Mouse (Mus musculus) embryonic facial prominence, embryonic 11.5 days (tissue): Measurements from ENCODE around the gene Slc25a34. TPM values are rescaled to one million over a fixed set of nuclear protein-coding genes. Genes with fewer than 3 reads are reported as not detected.

Source experiments
- ATAC-seq: fragments of 200-750 bp; cut with Nextera tagmentation; replicated peaks from 2 replicates; pipeline ENCODE4 v1.8.0; 2017; ENCODE audit warnings: low read depth; ENCODE audit not compliant: insufficient number of reproducible peaks, low FRiP score, low TSS enrichment
- DNase-seq: peaks from one replicate; pipeline ENCODE4 v3.0.0-alpha.2; 2015; ENCODE audit warnings: low spot score
- H3K27ac ChIP-seq: fragments of 300-500 bp; sonication (generic); replicated peaks from 2 replicates; pipeline ENCODE4 v1.5.1; 2014; ENCODE audit warnings: mild to moderate bottlenecking, low read depth, low read length, control low read depth
- H3K27me3 ChIP-seq: fragments of 300-500 bp; sonication (generic); 2 replicates; pipeline ENCODE4 v1.6.1; 2014; ENCODE audit warnings: mild to moderate bottlenecking, low read length, moderate library complexity, mixed read lengths; ENCODE audit not compliant: control insufficient read depth, insufficient read depth
- H3K36me3 ChIP-seq: fragments of 300-500 bp; sonication (generic); replicated peaks from 2 replicates; pipeline ENCODE4 v1.6.1; 2014; ENCODE audit warnings: low read depth, mild to moderate bottlenecking, low read length, moderate library complexity, mixed read lengths; ENCODE audit not compliant: control insufficient read depth, insufficient read depth
- H3K4me1 ChIP-seq: fragments of 300-500 bp; sonication (generic); 2 replicates; pipeline ENCODE4 v1.6.1; 2014; ENCODE audit warnings: low read length, mixed read lengths; ENCODE audit not compliant: control insufficient read depth, insufficient read depth
- H3K4me2 ChIP-seq: fragments of 300-500 bp; sonication (generic); 2 replicates; pipeline ENCODE4 v1.6.1; 2014; ENCODE audit warnings: low read depth, mild to moderate bottlenecking, control low read depth, low read length, moderate library complexity
- H3K4me3 ChIP-seq: fragments of 300-500 bp; sonication (generic); 2 replicates; pipeline ENCODE4 v1.5.1; 2014; ENCODE audit warnings: low read depth, low read length, control low read depth
- H3K9ac ChIP-seq: fragments of 300-500 bp; sonication (generic); replicated peaks from 2 replicates; pipeline ENCODE4 v1.6.1; 2014; ENCODE audit warnings: mild to moderate bottlenecking, control low read depth, low read length
- H3K9me3 ChIP-seq: fragments of 300-500 bp; sonication (generic); replicated peaks from 2 replicates; pipeline ENCODE4 v1.6.1; 2016; ENCODE audit warnings: mild to moderate bottlenecking, low read length, inconsistent platforms, mixed read lengths; ENCODE audit not compliant: control insufficient read depth
- WGBS: fragments of 180-500 bp; shearing (Covaris S2); extraction: QIAGEN DNeasy Blood & Tissue Kit; methylation state at CpG from one replicate; pipeline ENCODE4 v1.1.7; 2014; 5-methylcytosine and 5-hydroxymethylcytosine counted together
- polyA plus RNA-seq: library from polyadenylated mRNA; unstranded; fragments of >200 nt; fragmentation: Nextera tagmentation; extraction: Ambion mirVana; gene quantifications from 2 replicates; pipeline ENCODE4 v1.2.1, GENCODE M21; 2014

Slc25a34 gene
- polyA plus RNA-seq, 1 experiment from 2014 or later, result not detected

DNA sequence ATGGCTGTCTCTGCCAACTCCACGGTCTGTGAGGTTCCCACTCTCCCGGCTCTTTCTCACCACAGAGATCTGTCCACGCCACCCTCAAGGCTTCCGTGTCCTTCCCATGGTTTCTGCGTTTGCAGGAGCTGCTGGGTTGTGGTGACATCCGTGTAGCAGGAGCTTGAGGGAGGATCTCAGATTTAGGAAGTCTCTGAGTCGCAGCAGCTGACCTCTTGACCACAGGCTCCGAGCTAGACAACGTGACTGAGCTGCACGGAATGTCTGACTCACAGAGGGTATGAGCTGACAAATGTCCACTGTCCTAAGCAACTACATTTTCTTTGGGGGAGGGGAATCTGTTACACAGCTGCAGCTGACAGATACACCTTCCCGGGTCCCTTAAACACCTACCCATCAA, 17.8 kb downstream of the Slc25a34 start, which contains the start of gene Fblim1:
Gene Fblim1, minus strand, starts transcription at position 236 of the 400 bp plus-strand sequence.
- Histone ChIP-seq H3K36me3 (no peaks in the 10 kb centered on the region), H3K9ac (no peak within 1 kb of the TSS), H3K27me3 (no peaks in the 10 kb centered on the region), H3K27ac (no peak within 1 kb of the TSS), H3K4me1 (no peaks in the 10 kb centered on the region), H3K4me3 (no peak within 1 kb of the TSS), H3K9me3 (no peaks in the 10 kb centered on the region), H3K4me2 (no peak within 1 kb of the TSS)
- ATAC-seq (no peak), DNase-seq (no peak)
- 75% methylated on average over 11 of the region's 11 CpGs for WGBS

- Histone ChIP-seq H3K27me3 (no peaks in the 10 kb centered on the region), H3K4me2 (no peak overlapping the region), H3K4me1 (no peaks in the 10 kb centered on the region; the same call in 1 of the 2 replicates), H3K27ac (no peak overlapping the region), H3K36me3 (no peaks in the 10 kb centered on the region), H3K9me3 (no peaks in the 10 kb centered on the region), H3K9ac (no peak overlapping the region), H3K4me3 (no peak overlapping the region)
- no peak for ATAC-seq
- 88% methylated on average over 5 of the region's 5 CpGs for WGBS
- no peak for DNase-seq
Observed at GRCm38 (mm10) chr4:141605421-141605820, 18.2 kb downstream of the Slc25a34 start.

DNA sequence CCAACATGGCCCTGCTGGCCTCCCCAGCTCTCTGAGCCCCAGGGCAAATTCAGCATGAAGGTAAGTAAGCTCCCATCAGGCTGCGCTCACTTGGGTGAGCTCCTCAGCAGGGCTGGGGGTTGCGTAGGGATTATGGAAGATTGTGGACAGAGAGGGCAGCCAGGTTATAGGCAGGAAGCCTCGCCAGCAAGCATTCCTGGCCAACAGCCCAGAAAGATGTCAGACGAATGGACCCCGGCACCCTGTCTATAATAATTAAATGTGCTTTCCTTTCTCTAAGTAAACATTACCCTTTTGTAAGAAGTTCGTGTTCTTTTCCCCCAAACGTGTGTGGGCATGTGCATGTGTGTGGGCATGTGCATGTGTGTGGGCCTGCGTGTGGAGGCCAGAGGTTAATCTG, 19.1 kb downstream of the Slc25a34 start:
- H3K9me3 ChIP-seq, result no peaks in the 10 kb centered on the region
- no peak overlapping the region for H3K9ac ChIP-seq
- ATAC-seq, result no peak
- H3K4me2 ChIP-seq, result no peak overlapping the region
- no peak overlapping the region for H3K4me3 ChIP-seq
- no peaks in the 10 kb centered on the region for H3K27me3 ChIP-seq
- H3K36me3 ChIP-seq, result no peaks in the 10 kb centered on the region
- 61% methylated on average over 8 of the region's 8 CpGs for WGBS
- no peak overlapping the region for H3K27ac ChIP-seq
- H3K4me1 ChIP-seq, result no peaks in the 10 kb centered on the region; the same call in 1 of the 2 replicates
- DNase-seq, result no peak

DNA sequence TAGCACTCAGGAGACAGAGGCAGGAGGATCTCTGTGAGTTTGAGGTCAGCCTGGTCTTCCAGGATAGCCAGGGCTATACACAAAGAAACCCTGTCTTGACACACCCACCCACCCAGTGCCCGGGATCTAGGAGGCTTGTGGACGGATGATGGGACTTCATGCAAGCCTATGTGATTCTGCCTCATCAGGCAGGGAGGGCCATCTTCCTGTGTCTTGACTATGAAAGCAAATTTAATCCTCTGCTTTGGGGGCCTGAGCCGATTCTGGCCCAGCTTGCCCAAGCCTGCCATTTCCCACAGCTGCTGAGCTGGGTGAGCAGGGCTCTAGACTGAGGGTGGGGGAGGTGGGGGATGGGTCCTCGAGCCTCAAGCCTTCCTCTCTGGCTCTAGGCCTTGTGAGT, 19.7 kb downstream of the Slc25a34 start:
- H3K27me3 ChIP-seq, result no peaks in the 10 kb centered on the region

DNA sequence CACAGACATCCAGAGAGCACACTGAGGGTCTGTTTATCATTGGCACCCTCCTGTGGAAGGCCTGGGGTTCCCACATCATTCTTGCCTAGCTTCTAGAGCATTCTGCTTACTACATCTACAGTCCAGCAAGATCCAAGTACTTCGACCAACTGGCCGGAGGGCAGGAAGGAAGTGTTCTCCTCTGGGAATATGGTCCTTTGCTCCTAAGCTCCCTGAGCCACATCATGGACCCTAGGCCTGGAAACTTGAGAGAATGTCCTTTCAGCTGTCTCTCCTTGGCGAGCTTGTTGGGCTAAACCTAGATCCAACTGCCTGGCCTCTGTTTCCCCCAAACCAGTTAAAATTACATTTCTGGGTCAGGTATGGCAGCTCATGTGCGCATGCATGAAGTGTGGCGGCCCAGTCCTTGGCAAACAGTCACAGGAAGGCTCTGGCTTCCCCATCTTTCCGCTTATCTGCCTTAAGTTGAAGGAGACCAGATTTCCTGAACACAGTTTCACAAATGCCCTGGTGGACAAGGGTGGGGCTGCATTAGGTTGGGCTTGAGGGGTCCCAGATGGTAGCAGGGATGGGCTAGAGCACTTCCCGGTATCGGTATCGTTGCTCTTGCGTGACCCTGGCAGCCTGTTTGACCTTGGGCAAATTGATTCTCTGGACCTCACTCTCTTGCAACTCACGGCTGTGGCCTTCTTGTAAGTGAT, 20.9 kb downstream of the Slc25a34 start:
- Histone ChIP-seq H3K4me3 (no peak overlapping the region), H3K9me3 (no peaks in the 10 kb centered on the region), H3K27me3 (no peaks in the 10 kb centered on the region), H3K4me1 (no peaks in the 10 kb centered on the region; the same call in 1 of the 2 replicates), H3K36me3 (no peaks in the 10 kb centered on the region), H3K9ac (no peak overlapping the region), H3K4me2 (no peak overlapping the region), H3K27ac (no peak overlapping the region)
- DNase-seq (no peak), ATAC-seq (no peak)
- 72% methylated on average over 11 of the region's 11 CpGs for WGBS

More for the DNA sequence above, 19.7 kb downstream of the Slc25a34 start:
- DNase-seq, result no peak
- WGBS, result 72% methylated on average over 4 of the region's 4 CpGs
- Histone ChIP-seq H3K36me3 (no peaks in the 10 kb centered on the region), H3K9ac (no peak overlapping the region), H3K9me3 (no peaks in the 10 kb centered on the region), H3K4me3 (no peak overlapping the region), H3K4me1 (no peaks in the 10 kb centered on the region; the same call in 1 of the 2 replicates), H3K27ac (no peak overlapping the region), H3K4me2 (no peak overlapping the region)
- no peak for ATAC-seq

DNA sequence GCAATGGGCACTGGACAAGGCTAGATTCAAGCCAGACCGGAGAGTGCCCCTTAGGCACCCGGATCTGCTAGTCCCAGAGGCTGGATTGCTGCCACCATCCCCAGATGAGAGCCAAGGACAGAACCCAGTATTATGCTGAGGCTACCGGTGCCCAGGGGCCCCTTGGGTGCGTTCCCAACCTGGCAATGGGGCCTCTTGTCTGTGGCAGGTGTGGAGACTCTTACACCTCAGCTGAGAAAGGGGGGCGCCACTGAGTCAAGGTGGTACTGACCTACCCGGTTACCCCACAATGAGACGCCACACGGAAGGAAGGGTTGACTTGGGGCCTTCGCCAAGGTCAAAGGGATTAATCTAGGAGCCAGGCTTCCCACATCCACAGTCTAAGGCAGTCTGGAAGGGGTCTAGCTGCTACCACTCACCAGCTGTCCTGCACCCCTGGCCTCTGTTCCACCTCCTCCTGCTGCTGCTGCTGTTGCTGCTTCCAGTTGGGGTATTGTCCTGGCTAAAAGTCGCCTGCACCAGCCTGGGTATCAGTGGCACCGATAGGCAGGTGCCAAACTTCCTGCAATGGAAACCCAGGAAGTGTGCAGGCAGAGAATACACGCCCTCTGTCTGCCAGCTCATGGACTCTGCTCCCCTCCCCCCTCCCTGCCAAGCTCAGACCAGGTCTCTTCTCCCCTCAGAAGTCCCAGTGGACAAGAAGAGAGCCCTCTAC, 22.3 kb downstream of the Slc25a34 start:
- H3K36me3 ChIP-seq, result no peaks in the 10 kb centered on the region
- no peak for DNase-seq
- no peak for ATAC-seq
- WGBS, result 75% methylated on average over 12 of the region's 12 CpGs
- H3K9me3 ChIP-seq, result no peaks in the 10 kb centered on the region
- H3K4me2 ChIP-seq, result no peak overlapping the region
- no peak overlapping the region for H3K4me3 ChIP-seq
- H3K9ac ChIP-seq, result no peak overlapping the region
- H3K4me1 ChIP-seq, result no peaks in the 10 kb centered on the region; the same call in 1 of the 2 replicates
- H3K27me3 ChIP-seq, result no peaks in the 10 kb centered on the region
- no peak overlapping the region for H3K27ac ChIP-seq

- no peaks in the 10 kb centered on the region for H3K27me3 ChIP-seq
- no peaks in the 10 kb centered on the region for H3K9me3 ChIP-seq
- H3K27ac ChIP-seq, result no peak overlapping the region
- H3K9ac ChIP-seq, result no peak overlapping the region
- ATAC-seq (no peak), DNase-seq (peak; percentile 22)
- H3K36me3 ChIP-seq, result no peaks in the 10 kb centered on the region; the same call in 1 of the 2 replicates
- no peak overlapping the region; the same call in 1 of the 2 replicates for H3K4me2 ChIP-seq
- H3K4me1 ChIP-seq, result no peaks in the 10 kb centered on the region; the same call in 1 of the 2 replicates
- 17% methylated on average over 6 of the region's 6 CpGs for WGBS
- no peak overlapping the region; the same call in 1 of the 2 replicates for H3K4me3 ChIP-seq
Observed at GRCm38 (mm10) chr4:141600364-141600763, 23.3 kb downstream of the Slc25a34 start.
